Mouse (Mus musculus) kidney, adult 2 months (tissue): ENCODE results near the gene Sec14l2. TPM values are rescaled to one million over a fixed set of nuclear protein-coding genes. Genes with fewer than 3 reads are reported as not detected.
"Not testable (repeated sequence)": the region's sequence is repeated elsewhere in the genome, so short reads cannot be mapped to it uniquely, and the experiment has no call there.

Source experiments
- DNase-seq: peaks from one replicate; pipeline ENCODE4 v3.0.0; 2021
- H3K27ac ChIP-seq: fragments of 200-500 bp; 2 replicates; pipeline ENCODE4 v1.5.1; 2012; ENCODE audit warnings: low read depth, low read length, control low read depth, inconsistent platforms; ENCODE audit not compliant: insufficient read depth
- H3K27me3 ChIP-seq: fragments of 200-500 bp; replicated peaks from 2 replicates; pipeline ENCODE4 v1.6.1; 2012; ENCODE audit warnings: mild to moderate bottlenecking, moderate library complexity, low read length, inconsistent platforms; ENCODE audit not compliant: control insufficient read depth, insufficient read depth
- H3K36me3 ChIP-seq: fragments of 200-500 bp; 2 replicates; pipeline ENCODE4 v1.6.1; 2012; ENCODE audit warnings: mild to moderate bottlenecking, moderate library complexity, low read length, inconsistent platforms; ENCODE audit not compliant: control insufficient read depth, insufficient read depth
- H3K4me1 ChIP-seq: fragments of 200-500 bp; 2 replicates; pipeline ENCODE4 v1.6.1; 2011; ENCODE audit warnings: low read length; ENCODE audit not compliant: control insufficient read depth, insufficient read depth
- H3K4me3 ChIP-seq: fragments of 200-500 bp; 2 replicates; pipeline ENCODE4 v1.5.1; 2011; ENCODE audit warnings: mild to moderate bottlenecking, low read depth, low read length, control low read depth; ENCODE audit not compliant: insufficient read depth
- CTCF ChIP-seq: fragments of 200-500 bp; conservative IDR thresholded peaks from 2 replicates; pipeline ENCODE4 v1.5.1; 2011; ENCODE audit warnings: low read depth, mild to moderate bottlenecking, control low read depth, low read length, moderate library complexity, mixed read lengths; ENCODE audit not compliant: insufficient read depth, insufficient read length
- POLR2A ChIP-seq: fragments of 200-500 bp; IDR thresholded peaks from one replicate; pipeline ENCODE4 v1.6.1; 2011; ENCODE audit warnings: low read depth, low read length, control low read depth
- WGBS: fragments of 180-500 bp; shearing (Covaris S2); methylation state at CpG from one replicate; pipeline ENCODE4 v1.1.7; 2018; 5-methylcytosine and 5-hydroxymethylcytosine counted together
- polyA plus RNA-seq: library from polyadenylated mRNA; depleted of rRNA; stranded (reverse); fragments of >200 nt; gene quantifications from 2 replicates; pipeline ENCODE4 v1.2.3, GENCODE M21; 2012

Gene Sec14l2
- polyA plus RNA-seq, 1 experiment = 1.8 TPM

DNA sequence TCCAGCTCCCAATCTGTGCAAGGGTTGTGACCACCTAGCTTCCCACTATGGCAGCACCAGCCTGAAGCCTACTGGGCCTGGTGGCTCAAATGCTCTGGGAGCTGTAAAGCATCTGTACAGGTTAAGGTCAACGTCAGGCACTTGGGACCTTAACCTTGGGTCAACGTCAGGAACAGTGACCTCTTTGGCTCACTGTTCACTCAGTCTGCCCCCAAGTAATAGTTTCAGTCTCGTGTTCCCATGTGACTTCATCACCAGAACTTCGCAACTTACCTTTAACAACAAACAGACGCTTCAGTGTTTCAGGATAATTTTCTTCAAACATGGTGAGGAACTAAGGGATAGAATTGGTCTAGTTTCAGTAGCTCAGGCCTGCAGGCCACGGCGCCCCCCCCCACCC, 14.5 kb downstream of the Sec14l2 start:
- no peaks in the 10 kb centered on the region for H3K36me3 ChIP-seq
- no peak for TF ChIP-seq CTCF
- no peak for TF ChIP-seq POLR2A
- DNase-seq = no peak
- H3K27me3 ChIP-seq = no peaks in the 10 kb centered on the region
- no peak overlapping the region for H3K27ac ChIP-seq
- no peak overlapping the region for H3K4me3 ChIP-seq
- 74% methylated on average over 7 of the region's 7 CpGs for WGBS
- H3K4me1 ChIP-seq = no peaks in the 10 kb centered on the region

DNA sequence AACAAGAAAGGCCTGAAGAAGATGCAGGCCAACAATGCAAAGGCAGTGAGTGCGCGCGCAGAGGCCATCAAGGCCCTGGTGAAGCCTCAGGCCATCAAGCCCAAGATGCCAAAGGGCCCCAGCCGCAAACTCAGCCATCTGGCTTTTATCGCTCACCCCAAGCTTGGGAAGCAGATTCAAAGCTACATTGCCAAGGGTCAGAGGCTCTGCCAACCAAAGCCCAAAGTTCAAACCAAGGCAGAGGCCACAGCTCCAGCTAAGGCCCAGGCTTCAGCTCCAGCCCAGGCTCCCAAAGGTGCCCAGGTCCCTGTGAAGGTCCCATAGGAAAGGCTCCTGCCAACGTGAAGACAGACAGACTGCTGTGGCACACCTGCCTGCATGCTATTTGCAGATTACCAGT, 15.3 kb downstream of the Sec14l2 start:
- WGBS = 91% methylated on average over 6 of the region's 6 CpGs
- not testable (repeated sequence) for DNase-seq

DNA sequence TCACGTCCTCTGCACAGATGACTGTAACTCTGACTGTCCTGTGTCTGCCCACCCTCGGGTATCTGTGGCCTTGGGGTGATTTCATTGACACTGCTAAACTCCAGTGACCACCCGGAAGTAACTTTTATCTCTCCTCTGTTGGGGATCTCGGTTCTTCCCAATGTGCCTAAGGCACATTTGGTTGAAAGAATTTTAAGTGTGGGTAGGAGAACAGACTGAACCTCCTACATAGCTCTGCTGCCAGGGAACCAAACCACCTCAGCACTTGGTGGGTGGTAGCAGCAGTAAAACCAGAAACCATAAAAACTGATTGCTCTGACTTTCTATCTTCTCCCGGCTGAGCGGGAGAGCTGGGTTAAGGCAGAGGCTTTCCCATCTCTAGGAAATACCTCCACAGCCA, 17.8 kb downstream of the Sec14l2 start:
- Histone ChIP-seq H3K36me3 (no peaks in the 10 kb centered on the region), H3K4me1 (no peaks in the 10 kb centered on the region), H3K27me3 (no peaks in the 10 kb centered on the region), H3K27ac (no peak overlapping the region), H3K4me3 (no peak overlapping the region)
- DNase-seq = no peak
- WGBS = 48% methylated on average over 6 of the region's 6 CpGs
- TF ChIP-seq POLR2A = no peak
- no peak for TF ChIP-seq CTCF

More for the DNA sequence above, 15.3 kb downstream of the Sec14l2 start:
- H3K36me3 ChIP-seq, H3K4me3 ChIP-seq, H3K27me3 ChIP-seq, H3K4me1 ChIP-seq, H3K27ac ChIP-seq: not testable (repeated sequence)

GRCm38 (mm10) chr11:4104989-4105388, 18.2 kb downstream of the Sec14l2 start:
- Histone ChIP-seq H3K36me3 (no peaks in the 10 kb centered on the region), H3K4me3 (no peak overlapping the region), H3K27ac (no peak overlapping the region), H3K27me3 (no peaks in the 10 kb centered on the region), H3K4me1 (no peaks in the 10 kb centered on the region)
- WGBS = 84% methylated on average over 5 of the region's 5 CpGs
- no peak for DNase-seq
- TF ChIP-seq CTCF (no peak), POLR2A (no peak)

DNA sequence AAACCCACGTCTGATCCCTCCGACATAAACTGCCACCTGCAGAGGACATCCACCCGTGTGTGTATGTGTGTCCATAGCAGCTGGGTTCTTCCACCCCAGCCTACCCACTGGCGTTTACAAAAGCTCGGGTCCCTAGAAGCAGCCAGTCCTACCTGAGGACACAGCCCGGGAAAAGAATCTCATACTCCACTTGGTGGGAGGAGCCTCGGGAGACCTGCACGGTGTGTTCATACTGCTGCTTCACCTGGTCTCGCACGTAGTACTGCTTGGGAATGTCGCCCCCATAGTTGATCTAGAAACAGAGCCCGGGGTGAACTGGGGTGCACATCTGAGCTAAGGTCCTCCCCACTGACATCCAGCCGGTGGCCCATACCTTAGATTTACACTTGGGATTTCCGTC, 19.7 kb downstream of the Sec14l2 start:
- 85% methylated on average over 14 of the region's 14 CpGs for WGBS
- H3K27ac ChIP-seq = no peak overlapping the region
- H3K27me3 ChIP-seq = no peaks in the 10 kb centered on the region
- H3K36me3 ChIP-seq = no peaks in the 10 kb centered on the region
- no peak for TF ChIP-seq CTCF
- no peak for TF ChIP-seq POLR2A
- no peaks in the 10 kb centered on the region for H3K4me1 ChIP-seq
- no peak for DNase-seq
- H3K4me3 ChIP-seq = no peak overlapping the region

GRCm38 (mm10) chr11:4101851-4102250, 21.4 kb downstream of the Sec14l2 start:
- Histone ChIP-seq H3K27me3 (no peaks in the 10 kb centered on the region), H3K27ac (no peak overlapping the region), H3K4me3 (no peak overlapping the region), H3K4me1 (peaks cover 6% of the 10 kb centered on the region), H3K36me3 (no peaks in the 10 kb centered on the region)
- WGBS = 84% methylated on average over 5 of the region's 5 CpGs
- no peak for TF ChIP-seq CTCF
- TF ChIP-seq POLR2A = no peak
- no peak for DNase-seq

- TF ChIP-seq POLR2A (no peak), CTCF (no peak)
- Histone ChIP-seq H3K27me3 (no peaks in the 10 kb centered on the region), H3K4me3 (no peak overlapping the region), H3K4me1 (peaks cover 10% of the 10 kb centered on the region), H3K36me3 (no peaks in the 10 kb centered on the region), H3K27ac (no peak overlapping the region)
- DNase-seq = no peak
- WGBS = 92% methylated on average over 3 of the region's 3 CpGs
These were observed 23.8 kb downstream of the Sec14l2 start for GRCm38 (mm10) chr11:4099447-4099846.

DNA sequence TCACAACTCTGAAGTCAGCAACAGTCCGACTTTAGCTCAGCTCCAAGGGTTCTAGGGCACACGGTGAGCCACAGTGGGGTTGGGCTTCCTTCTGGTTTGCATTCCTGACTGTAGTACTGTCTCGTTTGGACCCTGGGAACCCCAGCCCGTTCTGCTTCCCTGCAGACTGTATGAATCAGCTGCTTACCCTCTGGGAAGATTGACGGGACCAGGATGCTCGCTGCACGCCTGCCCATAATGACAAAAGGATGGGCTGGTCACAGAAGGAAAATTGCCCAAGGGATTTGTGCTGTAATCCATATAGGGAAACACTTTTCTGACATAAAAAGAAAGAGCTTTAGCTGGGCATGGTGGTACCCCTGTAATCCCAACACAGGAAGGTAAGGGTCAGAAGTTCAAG, 24.4 kb downstream of the Sec14l2 start:
- Histone ChIP-seq H3K36me3 (no peaks in the 10 kb centered on the region), H3K4me1 (peaks cover 10% of the 10 kb centered on the region), H3K27me3 (no peaks in the 10 kb centered on the region), H3K4me3 (no peak overlapping the region), H3K27ac (no peak overlapping the region)
- TF ChIP-seq CTCF = no peak
- TF ChIP-seq POLR2A = no peak
- 79% methylated on average over 7 of the region's 7 CpGs for WGBS
- no peak for DNase-seq
